Mouse (Mus musculus) left cerebral cortex, adult 18-20 months (tissue): Measurements from ENCODE around the gene Srebf1. TPM values are rescaled to one million over a fixed set of nuclear protein-coding genes. Genes with fewer than 3 reads are reported as not detected.

ENCODE experiments used
- DNase-seq, 2 experiments: peaks; one replicate each; pipeline ENCODE4 v3.0.0; 2021 to 2022; ENCODE audit warnings: low spot score in 2 of 2, mixed read lengths in 1 of 2
- total RNA-seq, 2 experiments: library from RNA; stranded (reverse); gene quantifications; 2 replicates each; pipeline ENCODE4 v1.2.3; 2021

Gene Srebf1
- total RNA-seq, 2 experiments from 2014 or later: 66.2 to 68.2 TPM

- DNase-seq: no peak
These were observed 39.6 kb downstream of the Srebf1 start for GRCm38 (mm10) chr11:60182741-60183140.

- no peak for DNase-seq
These were observed 40.2 kb downstream of the Srebf1 start for GRCm38 (mm10) chr11:60182116-60182670.

GRCm38 (mm10) chr11:60178506-60178905 lies 43.9 kb downstream of the Srebf1 start:
- no peak for DNase-seq

GRCm38 (mm10) chr11:60178005-60178404 lies 44.4 kb downstream of the Srebf1 start:
- no peak for DNase-seq

GRCm38 (mm10) chr11:60176975-60177657 lies 45.3 kb downstream of the Srebf1 start:
- DNase-seq: peak; percentile 42 to 73

- DNase-seq: peak; percentile 58 to 80
These were observed 46.0 kb downstream of the Srebf1 start for GRCm38 (mm10) chr11:60176182-60176974.

- DNase-seq: peak; percentile 75 to 86
These were observed 46.8 kb downstream of the Srebf1 start for GRCm38 (mm10) chr11:60175371-60176181.

GRCm38 (mm10) chr11:60173606-60174184 lies 48.7 kb downstream of the Srebf1 start:
- no peak for DNase-seq

GRCm38 (mm10) chr11:60172074-60172473 lies 50.3 kb downstream of the Srebf1 start:
- DNase-seq: no peak

- DNase-seq: no peak
These were observed 53.6 kb downstream of the Srebf1 start for GRCm38 (mm10) chr11:60168780-60169179.

GRCm38 (mm10) chr11:60165076-60165475 lies 57.3 kb downstream of the Srebf1 start:
- DNase-seq: no peak

- no peak for DNase-seq
These were observed 57.9 kb downstream of the Srebf1 start for GRCm38 (mm10) chr11:60164450-60164849.

- no peak for DNase-seq
These were observed 59.0 kb downstream of the Srebf1 start for GRCm38 (mm10) chr11:60163362-60163761.

- no peak for DNase-seq
These were observed 59.8 kb downstream of the Srebf1 start for GRCm38 (mm10) chr11:60162547-60162946.

- DNase-seq: no peak
These were observed 61.1 kb downstream of the Srebf1 start for GRCm38 (mm10) chr11:60161146-60161874.

GRCm38 (mm10) chr11:60160454-60161114 lies 61.8 kb downstream of the Srebf1 start:
- no peak for DNase-seq

- DNase-seq: no peak
These were observed 62.4 kb downstream of the Srebf1 start for GRCm38 (mm10) chr11:60159955-60160354.

- DNase-seq: no peak
These were observed 64.1 kb downstream of the Srebf1 start for GRCm38 (mm10) chr11:60158271-60158670.

GRCm38 (mm10) chr11:60155690-60156089 lies 66.7 kb downstream of the Srebf1 start:
- DNase-seq: no peak

- DNase-seq: no peak
These were observed 68.4 kb downstream of the Srebf1 start for GRCm38 (mm10) chr11:60153936-60154335.
